Mouse (Mus musculus) olfactory bulb, adult 2 months (tissue): ENCODE data around the gene Cdh13.

Experiments
- CTCF ChIP-seq: fragments of 200-500 bp; IDR thresholded peaks from 2 replicates; pipeline ENCODE4 v1.5.1; 2012; ENCODE audit warnings: low read depth, mild to moderate bottlenecking, low read length, moderate library complexity; ENCODE audit not compliant: insufficient read depth
- POLR2A ChIP-seq: fragments of 200-500 bp; IDR thresholded peaks from 2 replicates; pipeline ENCODE4 v1.6.1; 2012; ENCODE audit warnings: mild to moderate bottlenecking, low read depth, low read length, moderate library complexity; ENCODE audit not compliant: insufficient read depth

- TF ChIP-seq CTCF, result no peak
- TF ChIP-seq POLR2A, result no peak
These were observed 125.9 kb downstream of the Cdh13 start for GRCm38 (mm10) chr8:118409396-118409795.
